Mouse (Mus musculus) embryonic facial prominence, embryonic 13.5 days (tissue): ENCODE measurements around the gene Slc10a7. TPM values are rescaled to one million over a fixed set of nuclear protein-coding genes. Genes with fewer than 3 reads are reported as not detected.
"Not testable (repeated sequence)": the region's sequence is repeated elsewhere in the genome, so short reads cannot be mapped to it uniquely, and the experiment has no call there.

Source experiments
- ATAC-seq: fragments of 200-750 bp; cut with Nextera tagmentation; 2 replicates; pipeline ENCODE4 v1.8.0; 2017; ENCODE audit warnings: low read depth; ENCODE audit not compliant: insufficient number of reproducible peaks, insufficient read depth, low FRiP score, low TSS enrichment
- H3K27ac ChIP-seq: fragments of 300-500 bp; sonication (generic); 2 replicates; pipeline ENCODE4 v1.5.1; 2015; ENCODE audit warnings: moderate library complexity, mild to moderate bottlenecking, inconsistent platforms
- H3K27me3 ChIP-seq: fragments of 300-500 bp; sonication (generic); 2 replicates; pipeline ENCODE4 v1.6.1; 2015; ENCODE audit warnings: mild to moderate bottlenecking, inconsistent platforms
- H3K36me3 ChIP-seq: fragments of 300-500 bp; sonication (generic); 2 replicates; pipeline ENCODE4 v1.6.1; 2015; ENCODE audit warnings: mild to moderate bottlenecking, inconsistent platforms
- H3K4me1 ChIP-seq: fragments of 300-500 bp; sonication (generic); 2 replicates; pipeline ENCODE4 v1.6.1; 2015; ENCODE audit warnings: inconsistent platforms
- H3K4me2 ChIP-seq: fragments of 300-500 bp; sonication (generic); 2 replicates; pipeline ENCODE4 v1.6.1; 2015; ENCODE audit warnings: moderate library complexity, mild to moderate bottlenecking, inconsistent platforms
- H3K4me3 ChIP-seq: fragments of 300-500 bp; sonication (generic); 2 replicates; pipeline ENCODE4 v1.5.1; 2015; ENCODE audit warnings: mild to moderate bottlenecking, inconsistent platforms
- H3K9ac ChIP-seq: fragments of 300-500 bp; sonication (generic); 2 replicates; pipeline ENCODE4 v1.6.1; 2015; ENCODE audit warnings: mild to moderate bottlenecking, inconsistent platforms
- H3K9me3 ChIP-seq: fragments of 300-500 bp; sonication (generic); 2 replicates; pipeline ENCODE4 v1.6.1; 2016; ENCODE audit warnings: inconsistent platforms
- WGBS: fragments of 180-500 bp; shearing (Covaris S2); methylation state at CpG from one replicate; pipeline ENCODE4 v1.1.7; 2015; ENCODE audit warnings: mixed read lengths; 5-methylcytosine and 5-hydroxymethylcytosine counted together
- polyA plus RNA-seq: library from polyadenylated mRNA; unstranded; fragments of >200 nt; fragmentation: Nextera tagmentation; extraction: Ambion mirVana; gene quantifications from 2 replicates; pipeline ENCODE4 v1.2.1, GENCODE M21; 2015

The Slc10a7 gene
- polyA plus RNA-seq, result 17.6 and 21.7 TPM in 2 replicates

GRCm38 (mm10) chr8:78509273-78510031 lies at the start of gene Slc10a7:
Gene Slc10a7, plus strand, starts transcription at chr8:78509346.
- under 1% methylated on average over 51 of the region's 51 CpGs for WGBS
- peak within 1 kb of the TSS; percentile 85 for H3K4me2 ChIP-seq
- peak within 1 kb of the TSS; percentile 98 for H3K9ac ChIP-seq
- peaks cover 22% of the 10 kb centered on the region for H3K36me3 ChIP-seq
- no peaks in the 10 kb centered on the region for H3K27me3 ChIP-seq
- peaks cover 14% of the 10 kb centered on the region for H3K4me1 ChIP-seq
- H3K27ac ChIP-seq, result peak within 1 kb of the TSS; percentile 98
- peak; percentile 94 for ATAC-seq
- H3K4me3 ChIP-seq, result peak within 1 kb of the TSS; percentile 89
- H3K9me3 ChIP-seq, result peaks cover 3% of the 10 kb centered on the region; the same call in 1 of the 2 replicates

- no peak for ATAC-seq
- 83% methylated on average over 2 of the region's 2 CpGs for WGBS
- H3K4me2 ChIP-seq, result no peak overlapping the region
- H3K9me3 ChIP-seq, result no peaks in the 10 kb centered on the region; the same call in 1 of the 2 replicates
- H3K4me3 ChIP-seq, result no peak overlapping the region
- no peaks in the 10 kb centered on the region for H3K27me3 ChIP-seq
- H3K27ac ChIP-seq, result no peak overlapping the region
- H3K9ac ChIP-seq, result no peak overlapping the region
- no peaks in the 10 kb centered on the region for H3K4me1 ChIP-seq
- no peaks in the 10 kb centered on the region for H3K36me3 ChIP-seq
These were observed 45.2 kb upstream of the Slc10a7 start for GRCm38 (mm10) chr8:78463941-78464340.

GRCm38 (mm10) chr8:78467889-78468288 lies 41.3 kb upstream of the Slc10a7 start:
- Histone ChIP-seq H3K9ac (no peak overlapping the region), H3K9me3 (no peaks in the 10 kb centered on the region; the same call in 1 of the 2 replicates), H3K4me2 (no peak overlapping the region), H3K27me3 (no peaks in the 10 kb centered on the region), H3K4me1 (no peaks in the 10 kb centered on the region), H3K4me3 (no peak overlapping the region), H3K27ac (no peak overlapping the region), H3K36me3 (no peaks in the 10 kb centered on the region)
- ATAC-seq, result no peak
- 84% methylated on average over 2 of the region's 2 CpGs for WGBS

DNA sequence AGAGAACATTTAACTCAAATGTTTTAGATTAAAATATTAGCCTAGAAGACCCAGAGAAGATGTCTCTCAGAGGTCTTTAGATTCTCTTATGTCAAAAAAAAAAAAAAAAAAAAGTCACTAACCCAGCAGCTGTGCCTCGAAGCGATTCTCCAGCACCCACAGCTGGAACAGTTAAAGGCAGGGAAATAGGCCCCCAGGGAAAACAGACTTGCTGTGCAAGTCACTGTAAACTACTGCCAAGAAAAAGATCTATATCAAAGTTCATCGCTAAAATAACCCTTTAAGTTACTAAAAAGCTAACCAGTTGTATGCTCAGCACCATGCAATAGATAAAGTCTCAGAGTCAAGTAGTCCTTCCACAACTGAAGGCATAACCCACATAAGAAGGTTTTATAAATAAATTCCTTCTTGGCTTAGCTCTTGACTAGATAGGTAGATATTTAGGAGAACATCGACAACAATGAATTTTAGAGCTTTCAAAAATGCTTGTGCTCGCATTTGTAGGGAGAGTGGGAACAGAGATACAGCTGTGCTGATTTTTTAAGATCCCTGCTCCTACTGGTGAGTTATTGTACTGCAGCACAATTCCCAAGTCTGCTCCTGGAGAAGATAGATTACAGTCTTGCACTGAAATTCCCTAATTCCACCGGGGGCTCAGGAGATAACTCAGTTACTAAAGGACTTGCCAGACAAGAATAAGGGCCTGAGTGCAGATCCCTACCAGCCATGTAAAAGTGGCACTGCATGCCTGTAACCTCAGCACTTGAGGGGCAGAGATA lies 31.9 kb upstream of the Slc10a7 start:
- Histone ChIP-seq H3K4me3 (no peak overlapping the region), H3K36me3 (no peaks in the 10 kb centered on the region), H3K4me1 (no peaks in the 10 kb centered on the region), H3K9ac (no peak overlapping the region), H3K27me3 (no peaks in the 10 kb centered on the region), H3K27ac (no peak overlapping the region), H3K4me2 (no peak overlapping the region), H3K9me3 (no peaks in the 10 kb centered on the region)
- ATAC-seq, result no peak
- 26% methylated on average over 6 of the region's 6 CpGs for WGBS

GRCm38 (mm10) chr8:78489733-78490132 lies 19.4 kb upstream of the Slc10a7 start:
- Histone ChIP-seq H3K27ac (no peak overlapping the region), H3K9me3 (no peaks in the 10 kb centered on the region), H3K4me1 (no peaks in the 10 kb centered on the region), H3K9ac (no peak overlapping the region), H3K36me3 (no peaks in the 10 kb centered on the region), H3K4me2 (no peak overlapping the region), H3K4me3 (no peak overlapping the region), H3K27me3 (no peaks in the 10 kb centered on the region)
- 80% methylated on average over 3 of the region's 3 CpGs for WGBS
- no peak for ATAC-seq

DNA sequence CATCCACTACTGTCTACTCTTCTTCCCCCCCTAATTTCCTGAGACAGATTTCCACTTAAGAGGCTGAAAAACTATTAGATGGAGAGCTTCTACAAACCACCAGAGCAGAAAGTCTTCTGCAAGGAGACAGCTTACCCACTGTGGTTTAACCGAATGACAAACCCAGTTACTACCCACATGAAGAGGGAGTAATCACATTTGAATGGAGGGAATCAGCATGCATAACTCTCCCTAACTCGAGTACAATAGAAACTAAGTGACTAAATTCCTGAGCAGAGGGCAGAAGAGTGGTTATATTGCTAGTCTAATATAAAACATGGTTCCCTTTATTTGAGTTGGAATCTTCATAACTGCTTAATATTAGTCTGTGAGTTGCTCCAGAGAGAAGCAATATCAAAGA lies 16.1 kb upstream of the Slc10a7 start:
- Histone ChIP-seq H3K36me3 (no peaks in the 10 kb centered on the region), H3K4me3 (no peak overlapping the region), H3K9me3 (no peaks in the 10 kb centered on the region), H3K4me2 (no peak overlapping the region), H3K4me1 (no peaks in the 10 kb centered on the region), H3K27ac (no peak overlapping the region), H3K9ac (no peak overlapping the region), H3K27me3 (no peaks in the 10 kb centered on the region)
- no peak for ATAC-seq
- WGBS, result 34% methylated on average over 2 of the region's 2 CpGs

- not testable (repeated sequence) for H3K27ac ChIP-seq, H3K9ac ChIP-seq, H3K4me1 ChIP-seq, H3K27me3 ChIP-seq, H3K36me3 ChIP-seq, H3K4me2 ChIP-seq, H3K4me3 ChIP-seq, ATAC-seq, H3K9me3 ChIP-seq
- 94% methylated on average over 3 of the region's 3 CpGs for WGBS
These were observed 12.9 kb upstream of the Slc10a7 start for GRCm38 (mm10) chr8:78496273-78496672.

GRCm38 (mm10) chr8:78502706-78503105 lies 6.4 kb upstream of the Slc10a7 start:
- Histone ChIP-seq H3K36me3 (peaks cover 34% of the 10 kb centered on the region), H3K9me3 (peaks cover 3% of the 10 kb centered on the region; the same call in 1 of the 2 replicates), H3K27me3 (no peaks in the 10 kb centered on the region), H3K4me1 (peaks cover 4% of the 10 kb centered on the region; the same call in 1 of the 2 replicates), H3K4me3 (no peak overlapping the region), H3K9ac (no peak overlapping the region), H3K27ac (no peak overlapping the region), H3K4me2 (no peak overlapping the region)
- WGBS, result 72% methylated on average over 2 of the region's 2 CpGs
- no peak for ATAC-seq

GRCm38 (mm10) chr8:78507979-78508718 lies 997 bp upstream of the Slc10a7 start:
- peak overlapping the region; percentile 98 for H3K9ac ChIP-seq
- WGBS, result under 1% methylated on average over 38 of the region's 38 CpGs
- no peaks in the 10 kb centered on the region for H3K27me3 ChIP-seq

GRCm38 (mm10) chr8:78508719-78509272 lies 350 bp upstream of the Slc10a7 start, which contains the start of gene Rbmxl1:
Gene Rbmxl1, minus strand, starts transcription at chr8:78508898.
- Histone ChIP-seq H3K9ac (peak within 1 kb of the TSS; percentile 98), H3K4me2 (peak within 1 kb of the TSS; percentile 85), H3K4me3 (peak within 1 kb of the TSS; percentile 89), H3K9me3 (peaks cover 3% of the 10 kb centered on the region; the same call in 1 of the 2 replicates), H3K27me3 (no peaks in the 10 kb centered on the region), H3K27ac (peak within 1 kb of the TSS; percentile 98), H3K4me1 (peaks cover 14% of the 10 kb centered on the region), H3K36me3 (peaks cover 28% of the 10 kb centered on the region)
- ATAC-seq, result peak; percentile 86
- under 1% methylated on average over 70 of the region's 70 CpGs for WGBS

More at GRCm38 (mm10) chr8:78507979-78508718, 997 bp upstream of the Slc10a7 start:
- Histone ChIP-seq H3K4me1 (peaks cover 14% of the 10 kb centered on the region), H3K4me2 (peak overlapping the region; percentile 85), H3K9me3 (peaks cover 3% of the 10 kb centered on the region; the same call in 1 of the 2 replicates), H3K36me3 (peaks cover 32% of the 10 kb centered on the region), H3K4me3 (peak overlapping the region; percentile 89), H3K27ac (peak overlapping the region; percentile 98)
- ATAC-seq, result no peak

GRCm38 (mm10) chr8:78510094-78510493 lies 948 bp downstream of the Slc10a7 start:
- ATAC-seq, result no peak
- Histone ChIP-seq H3K27me3 (no peaks in the 10 kb centered on the region), H3K36me3 (peaks cover 15% of the 10 kb centered on the region), H3K9me3 (peaks cover 3% of the 10 kb centered on the region; the same call in 1 of the 2 replicates), H3K4me3 (peak overlapping the region; percentile 89), H3K4me1 (peaks cover 14% of the 10 kb centered on the region), H3K4me2 (peak overlapping the region; percentile 85), H3K27ac (peak overlapping the region; percentile 98), H3K9ac (peak overlapping the region; percentile 98)
- 2% methylated on average over 11 of the region's 11 CpGs for WGBS
